Mouse (Mus musculus) kidney, adult 2 months (tissue): ENCODE data around the gene Tmem243.

Experiments used
- CTCF ChIP-seq: fragments of 200-500 bp; conservative IDR thresholded peaks from 2 replicates; pipeline ENCODE4 v1.5.1; 2011; ENCODE audit warnings: low read depth, mild to moderate bottlenecking, control low read depth, low read length, moderate library complexity, mixed read lengths; ENCODE audit not compliant: insufficient read depth, insufficient read length
- POLR2A ChIP-seq: fragments of 200-500 bp; IDR thresholded peaks from one replicate; pipeline ENCODE4 v1.6.1; 2011; ENCODE audit warnings: low read depth, low read length, control low read depth

GRCm38 (mm10) chr5:9163411-9163810 lies 62.9 kb downstream of the Tmem243 start:
- TF ChIP-seq CTCF (no peak), POLR2A (no peak)
